Mouse (Mus musculus): ENCODE results near the gene Rap1gap2. TPM values are rescaled to one million over a fixed set of nuclear protein-coding genes. Genes with fewer than 3 reads are reported as not detected.

Gene Rap1gap2
- polyA plus RNA-seq, 1 experiment: 9.9 TPM

- H3K4me1 ChIP-seq (ENCODE audit: control insufficient read depth, insufficient read depth, low read length): peaks cover 15% of the 10 kb centered on the region; the same call in 1 of the 2 replicates
- WGBS: 36% methylated on average over 15 of the region's 15 CpGs
- TF ChIP-seq CTCF (IDR thresholded peaks at IDR 0.05; ENCODE audit: control insufficient read depth, insufficient read depth, low read length): no peak
- TF ChIP-seq POLR2A (IDR thresholded peaks at IDR 0.05; ENCODE audit: borderline replicate concordance, control insufficient read depth, low read depth, low read length): no peak
- H3K4me3 ChIP-seq (replicated peaks; ENCODE audit: control insufficient read depth, low read depth, low read length): no peak overlapping the region
- no peak overlapping the region for H3K27ac ChIP-seq (ENCODE audit: control insufficient read depth, insufficient read depth, low read depth, low read length, poor library complexity)
Observed at GRCm38 (mm10) chr11:74554683-74555341, 55.9 kb downstream of the Rap1gap2 start.

GRCm38 (mm10) chr11:74551568-74551967 lies 59.1 kb downstream of the Rap1gap2 start:
- no peak overlapping the region for H3K4me3 ChIP-seq (replicated peaks; ENCODE audit: control insufficient read depth, low read depth, low read length)
- peaks cover 17% of the 10 kb centered on the region for H3K4me1 ChIP-seq (ENCODE audit: control insufficient read depth, insufficient read depth, low read length)
- TF ChIP-seq POLR2A (IDR thresholded peaks at IDR 0.05; ENCODE audit: borderline replicate concordance, control insufficient read depth, low read depth, low read length) (no peak), CTCF (IDR thresholded peaks at IDR 0.05; ENCODE audit: control insufficient read depth, insufficient read depth, low read length) (no peak)
- no peak overlapping the region for H3K27ac ChIP-seq (ENCODE audit: control insufficient read depth, insufficient read depth, low read depth, low read length, poor library complexity)
- WGBS: 36% methylated on average over 6 of the region's 6 CpGs

- TF ChIP-seq CTCF (IDR thresholded peaks at IDR 0.05; ENCODE audit: control insufficient read depth, insufficient read depth, low read length): no peak; the same call in 1 of the 2 replicates
- TF ChIP-seq POLR2A (IDR thresholded peaks at IDR 0.05; ENCODE audit: borderline replicate concordance, control insufficient read depth, low read depth, low read length): no peak
- Histone ChIP-seq H3K4me3 (replicated peaks; ENCODE audit: control insufficient read depth, low read depth, low read length) (no peak overlapping the region), H3K27ac (ENCODE audit: control insufficient read depth, insufficient read depth, low read depth, low read length, poor library complexity) (peak overlapping the region; percentile 16; the same call in 1 of the 2 replicates), H3K4me1 (ENCODE audit: control insufficient read depth, insufficient read depth, low read length) (peaks cover 17% of the 10 kb centered on the region)
- 54% methylated on average over 5 of the region's 5 CpGs for WGBS
Observed at GRCm38 (mm10) chr11:74550615-74551102, 60.1 kb downstream of the Rap1gap2 start.

GRCm38 (mm10) chr11:74548781-74549382 lies 61.8 kb downstream of the Rap1gap2 start:
- Histone ChIP-seq H3K4me1 (ENCODE audit: control insufficient read depth, insufficient read depth, low read length) (peaks cover 10% of the 10 kb centered on the region), H3K27ac (ENCODE audit: control insufficient read depth, insufficient read depth, low read depth, low read length, poor library complexity) (no peak overlapping the region), H3K4me3 (replicated peaks; ENCODE audit: control insufficient read depth, low read depth, low read length) (no peak overlapping the region)
- 84% methylated on average over 7 of the region's 7 CpGs for WGBS
- no peak for TF ChIP-seq POLR2A (IDR thresholded peaks at IDR 0.05; ENCODE audit: borderline replicate concordance, control insufficient read depth, low read depth, low read length)
- no peak for TF ChIP-seq CTCF (IDR thresholded peaks at IDR 0.05; ENCODE audit: control insufficient read depth, insufficient read depth, low read length)

- Histone ChIP-seq H3K4me1 (ENCODE audit: control insufficient read depth, insufficient read depth, low read length) (peaks cover 9% of the 10 kb centered on the region), H3K27ac (ENCODE audit: control insufficient read depth, insufficient read depth, low read depth, low read length, poor library complexity) (peak overlapping the region; percentile 51), H3K4me3 (replicated peaks; ENCODE audit: control insufficient read depth, low read depth, low read length) (peak overlapping the region; percentile 50)
- WGBS: under 1% methylated on average over 16 of the region's 16 CpGs
- TF ChIP-seq CTCF (IDR thresholded peaks at IDR 0.05; ENCODE audit: control insufficient read depth, insufficient read depth, low read length) (peak; percentile 82), POLR2A (IDR thresholded peaks at IDR 0.05; ENCODE audit: borderline replicate concordance, control insufficient read depth, low read depth, low read length) (no peak)
Observed at GRCm38 (mm10) chr11:74546933-74547694, 63.6 kb downstream of the Rap1gap2 start.

- H3K4me1 ChIP-seq (ENCODE audit: control insufficient read depth, insufficient read depth, low read length): peaks cover 6% of the 10 kb centered on the region
- no peak overlapping the region for H3K4me3 ChIP-seq (replicated peaks; ENCODE audit: control insufficient read depth, low read depth, low read length)
- TF ChIP-seq POLR2A (IDR thresholded peaks at IDR 0.05; ENCODE audit: borderline replicate concordance, control insufficient read depth, low read depth, low read length): no peak
- peak; percentile 51 for TF ChIP-seq CTCF (IDR thresholded peaks at IDR 0.05; ENCODE audit: control insufficient read depth, insufficient read depth, low read length)
- no peak overlapping the region; the same call in 1 of the 2 replicates for H3K27ac ChIP-seq (ENCODE audit: control insufficient read depth, insufficient read depth, low read depth, low read length, poor library complexity)
- WGBS: 20% methylated on average over 4 of the region's 4 CpGs
Observed at GRCm38 (mm10) chr11:74546165-74546564, 64.5 kb downstream of the Rap1gap2 start.

GRCm38 (mm10) chr11:74545560-74545959 lies 65.2 kb downstream of the Rap1gap2 start:
- TF ChIP-seq CTCF (IDR thresholded peaks at IDR 0.05; ENCODE audit: control insufficient read depth, insufficient read depth, low read length) (no peak), POLR2A (IDR thresholded peaks at IDR 0.05; ENCODE audit: borderline replicate concordance, control insufficient read depth, low read depth, low read length) (no peak)

GRCm38 (mm10) chr11:74537352-74537751 lies 73.4 kb downstream of the Rap1gap2 start:
- Histone ChIP-seq H3K27ac (ENCODE audit: control insufficient read depth, insufficient read depth, low read depth, low read length, poor library complexity) (no peak overlapping the region), H3K4me1 (ENCODE audit: control insufficient read depth, insufficient read depth, low read length) (peaks cover 1% of the 10 kb centered on the region), H3K4me3 (replicated peaks; ENCODE audit: control insufficient read depth, low read depth, low read length) (no peak overlapping the region)
- TF ChIP-seq CTCF (IDR thresholded peaks at IDR 0.05; ENCODE audit: control insufficient read depth, insufficient read depth, low read length) (no peak), POLR2A (IDR thresholded peaks at IDR 0.05; ENCODE audit: borderline replicate concordance, control insufficient read depth, low read depth, low read length) (no peak)
- WGBS: 73% methylated on average over 4 of the region's 4 CpGs

More at GRCm38 (mm10) chr11:74545560-74545959, 65.2 kb downstream of the Rap1gap2 start:
- H3K4me1 ChIP-seq (ENCODE audit: control insufficient read depth, insufficient read depth, low read length): peaks cover 3% of the 10 kb centered on the region
- H3K27ac ChIP-seq (ENCODE audit: control insufficient read depth, insufficient read depth, low read depth, low read length, poor library complexity): no peak overlapping the region; the same call in 1 of the 2 replicates
- H3K4me3 ChIP-seq (replicated peaks; ENCODE audit: control insufficient read depth, low read depth, low read length): no peak overlapping the region
- 70% methylated on average over 2 of the region's 2 CpGs for WGBS
